Mouse (Mus musculus) kidney, adult 11 months (tissue): Measurements from ENCODE around the gene Leng8.

ENCODE experiments used
- DNase-seq: peaks from one replicate; pipeline ENCODE4 v3.0.0; 2022

Gene Leng8

DNA sequence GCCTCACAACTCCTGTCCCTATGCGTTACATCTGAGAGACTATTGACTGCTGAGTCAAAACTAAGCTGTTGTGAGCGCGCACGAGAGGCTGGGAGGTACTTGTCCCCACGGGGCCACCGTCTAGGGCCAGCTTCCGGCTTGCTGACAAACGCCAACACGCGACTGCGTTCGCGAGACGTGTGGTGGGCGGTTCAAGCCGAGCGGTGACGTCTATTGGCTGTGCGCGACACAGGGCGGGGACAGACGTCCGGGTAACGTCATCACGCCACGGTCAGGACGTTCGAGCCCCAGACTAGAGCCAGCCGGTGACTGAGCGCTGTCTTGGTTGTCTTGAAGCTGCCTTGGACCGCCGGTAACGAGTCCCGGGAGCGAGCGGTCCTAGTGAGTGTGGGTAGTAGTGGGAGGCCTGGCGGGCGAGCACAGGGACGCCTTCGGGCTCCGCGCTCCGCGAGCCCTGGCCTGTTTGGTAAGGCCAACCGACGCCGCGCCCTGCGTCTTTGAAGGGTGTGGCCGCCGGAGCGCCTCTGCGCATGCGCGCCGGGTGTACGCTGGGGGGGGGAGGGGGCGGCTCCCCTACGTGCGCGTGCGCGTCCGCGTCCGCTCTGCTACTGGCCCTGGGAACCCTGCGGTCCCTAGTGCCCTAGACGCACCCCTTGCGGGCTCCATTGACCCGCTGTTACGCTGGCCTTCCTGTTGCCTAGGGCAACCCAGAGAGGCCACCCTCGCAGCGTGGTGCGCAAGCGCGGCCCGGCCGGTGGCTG, at the start of gene Leng8:
Gene Leng8 (plus strand): TSS at position 269 of the 761 bp plus-strand sequence.
- DNase-seq = peak; percentile 99

- no peak for DNase-seq
Measured at GRCm38 (mm10) chr7:4087238-4087895, 49.5 kb upstream of the Leng8 start.

GRCm38 (mm10) chr7:4087896-4088480, 48.9 kb upstream of the Leng8 start:
- DNase-seq = no peak

- DNase-seq = no peak
Measured at GRCm38 (mm10) chr7:4088679-4089078, 48.2 kb upstream of the Leng8 start.

DNA sequence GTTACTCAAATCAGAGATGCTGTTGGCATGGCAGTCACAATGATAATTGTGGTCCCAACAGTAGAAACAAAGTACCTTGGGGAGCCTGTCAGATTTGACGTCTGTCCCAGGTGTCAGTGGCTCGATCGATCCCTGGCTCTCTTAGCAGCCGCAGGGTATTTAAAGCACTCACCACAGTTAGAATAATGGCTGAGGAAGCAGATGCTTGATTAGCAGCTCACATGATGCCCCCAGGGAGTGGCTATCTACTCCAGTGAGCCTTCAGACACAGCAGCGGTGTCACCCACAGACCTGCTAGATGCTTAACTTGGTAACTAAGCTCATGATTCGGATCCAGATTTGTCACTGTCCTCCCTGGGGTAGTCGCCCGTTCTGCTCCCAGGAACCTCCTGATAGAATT, 45.7 kb upstream of the Leng8 start:
- no peak for DNase-seq

DNA sequence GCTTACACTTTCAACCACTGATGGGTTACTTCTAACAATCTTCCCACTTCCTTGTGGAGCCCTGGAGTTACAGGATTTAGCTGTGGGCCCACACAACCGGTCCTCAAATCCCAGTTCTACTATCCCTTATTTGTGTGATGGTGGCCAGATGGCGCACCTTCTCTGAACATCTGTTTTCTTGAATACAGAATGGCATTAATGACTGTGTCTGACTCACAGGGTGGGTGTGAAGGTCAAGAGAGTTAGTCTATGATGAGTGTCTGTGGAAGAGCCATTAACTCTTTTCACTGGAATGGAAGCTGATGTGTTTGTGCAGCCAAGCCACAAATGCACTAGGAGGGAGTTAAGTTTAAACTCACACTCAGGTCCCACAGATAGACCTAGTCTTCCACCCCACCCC, 38.5 kb upstream of the Leng8 start:
- DNase-seq = no peak

DNA sequence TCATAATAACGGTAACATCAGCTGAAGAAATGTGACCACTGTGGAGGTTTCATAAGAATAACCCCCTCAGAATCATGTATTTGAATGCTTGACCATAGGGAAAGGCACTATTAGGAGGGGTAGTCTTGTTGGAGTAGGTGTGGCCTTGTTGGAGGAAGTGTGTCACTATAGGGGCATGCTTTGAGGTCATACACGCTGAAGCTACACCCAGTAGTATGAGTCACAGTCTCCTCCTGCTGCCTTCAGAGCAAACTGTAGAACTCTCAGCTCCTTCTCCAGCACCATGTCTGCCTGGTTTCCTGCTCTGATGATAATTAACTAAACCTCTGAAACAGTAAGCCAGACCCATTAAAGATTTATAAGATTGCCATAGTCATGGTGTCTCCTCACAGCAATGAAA, 38.0 kb upstream of the Leng8 start:
- DNase-seq = no peak

DNA sequence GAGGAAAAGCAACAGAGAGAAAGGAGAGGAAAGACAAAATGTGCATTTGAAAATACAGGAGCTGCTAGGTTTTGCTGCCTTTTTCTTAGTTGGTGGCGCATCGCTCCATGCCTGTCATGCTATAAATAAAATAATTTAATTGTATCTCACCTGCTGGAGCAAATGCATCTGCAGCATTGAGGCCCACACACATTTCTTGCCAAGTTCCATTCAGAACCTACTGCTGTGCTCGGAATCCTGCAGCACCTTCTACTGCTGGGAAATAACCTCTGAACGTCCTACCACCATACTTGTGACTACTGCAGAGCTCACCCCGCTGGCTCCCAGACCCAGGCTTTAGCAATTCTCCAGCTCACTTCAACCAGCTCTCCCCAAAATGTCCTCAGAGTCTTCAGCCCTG, 35.7 kb upstream of the Leng8 start:
- no peak for DNase-seq

GRCm38 (mm10) chr7:4103411-4103810, 33.4 kb upstream of the Leng8 start:
- no peak for DNase-seq

- DNase-seq = no peak
Measured at GRCm38 (mm10) chr7:4111766-4112165, 25.1 kb upstream of the Leng8 start.

GRCm38 (mm10) chr7:4117050-4117814, 19.6 kb upstream of the Leng8 start:
- DNase-seq = no peak

DNA sequence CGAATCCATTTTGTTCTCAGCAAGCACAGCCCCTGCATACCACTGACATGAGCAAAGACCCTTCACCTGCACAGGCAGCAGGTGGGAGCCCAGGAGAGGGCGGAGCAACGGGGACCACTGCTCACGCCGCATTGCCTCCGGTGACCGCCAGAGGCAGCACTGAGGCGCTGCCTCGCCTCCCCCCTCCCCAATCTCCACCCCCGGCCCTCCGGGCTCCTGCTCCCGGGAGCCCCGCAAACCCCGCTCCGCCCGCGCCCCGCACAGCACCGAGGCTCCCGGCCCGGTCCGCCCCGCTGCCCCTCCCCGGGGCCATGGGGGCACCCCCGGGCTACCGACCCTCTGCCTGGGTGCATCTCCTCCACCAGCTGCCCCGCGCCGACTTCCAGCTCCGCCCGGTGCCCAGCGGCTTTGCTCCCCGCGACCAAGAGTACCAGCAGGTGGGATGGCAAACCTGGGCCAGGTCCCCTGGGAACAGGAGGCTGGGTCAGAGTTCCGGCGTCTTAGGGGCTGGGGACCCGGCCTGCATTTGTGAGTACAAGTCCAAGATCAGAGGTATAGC, 17.4 kb upstream of the Leng8 start, which contains the start of gene Ttyh1:
Gene Ttyh1 (plus strand): TSS at position 65 of the 559 bp plus-strand sequence.
- DNase-seq = no peak

DNA sequence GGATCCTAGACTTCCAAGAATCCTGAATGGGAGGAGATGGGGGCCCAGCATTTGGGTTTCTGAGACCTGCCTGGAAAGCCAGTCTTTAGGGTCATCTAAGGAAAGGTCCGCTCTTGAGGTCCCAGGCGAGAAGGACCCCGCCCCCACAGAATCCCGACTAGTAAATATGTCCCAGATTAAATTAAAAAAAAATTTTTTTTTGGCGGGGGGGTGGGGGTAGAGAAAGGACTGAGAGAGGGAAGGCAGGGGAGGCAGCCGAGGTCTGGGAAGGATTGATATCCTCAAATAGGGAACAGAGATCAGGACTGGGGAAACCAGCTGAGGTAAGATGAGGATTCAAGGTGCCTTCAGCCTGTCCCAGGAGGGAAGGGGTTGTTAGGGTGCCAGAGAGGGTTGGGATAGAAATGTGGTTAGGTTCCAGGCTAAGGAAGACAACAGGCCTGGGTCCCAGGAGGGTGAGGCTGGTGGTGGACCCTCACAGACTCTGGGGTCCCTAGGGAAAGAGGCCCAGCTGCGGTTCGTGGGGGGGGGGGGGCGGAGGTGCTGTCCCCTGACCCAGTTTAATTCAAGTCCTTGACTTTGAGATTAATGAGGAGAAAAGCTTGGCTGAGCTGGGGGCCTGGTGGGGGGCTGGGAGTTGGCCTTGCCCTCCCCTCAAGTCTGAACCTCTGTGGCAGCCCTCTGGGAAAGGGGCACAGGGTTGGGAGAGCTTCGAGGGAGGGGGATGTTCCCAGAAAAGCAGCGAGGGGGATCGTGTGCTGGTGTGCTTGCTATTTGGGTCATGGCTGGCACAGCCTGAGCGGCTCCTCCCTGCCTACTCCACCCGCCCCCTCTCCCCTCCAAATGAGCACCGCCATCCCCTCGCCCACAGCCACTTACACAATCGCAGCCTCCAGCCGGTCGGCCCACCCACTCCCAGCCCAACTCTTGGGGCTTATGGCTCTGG, 16.6 kb upstream of the Leng8 start:
- no peak for DNase-seq

- no peak for DNase-seq
Measured at GRCm38 (mm10) chr7:4122076-4122768, 14.6 kb upstream of the Leng8 start.

GRCm38 (mm10) chr7:4122783-4123182, 14.1 kb upstream of the Leng8 start:
- DNase-seq = no peak

- no peak for DNase-seq
Measured at GRCm38 (mm10) chr7:4123732-4124131, 13.1 kb upstream of the Leng8 start.

GRCm38 (mm10) chr7:4124315-4124759, 12.5 kb upstream of the Leng8 start:
- DNase-seq = no peak

DNA sequence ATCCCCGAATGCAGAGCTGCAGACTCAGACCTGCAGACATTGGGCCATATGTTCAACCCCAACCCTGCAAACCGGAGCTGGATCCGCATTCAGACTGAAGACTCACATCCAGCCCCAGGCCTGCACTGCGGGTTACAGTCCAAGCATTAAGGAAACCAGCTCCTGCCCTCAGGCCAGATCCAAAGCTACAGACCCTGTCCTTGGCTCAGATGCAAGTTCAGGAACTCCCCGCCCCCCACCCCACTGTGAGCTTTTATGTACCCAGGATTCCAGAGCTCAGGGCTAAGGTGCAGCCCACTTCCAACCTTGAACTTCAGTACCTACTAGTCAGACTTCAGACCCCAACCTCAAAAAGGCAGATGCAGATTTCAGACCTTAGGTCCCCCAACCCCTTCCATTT, 12.0 kb upstream of the Leng8 start:
- no peak for DNase-seq

DNA sequence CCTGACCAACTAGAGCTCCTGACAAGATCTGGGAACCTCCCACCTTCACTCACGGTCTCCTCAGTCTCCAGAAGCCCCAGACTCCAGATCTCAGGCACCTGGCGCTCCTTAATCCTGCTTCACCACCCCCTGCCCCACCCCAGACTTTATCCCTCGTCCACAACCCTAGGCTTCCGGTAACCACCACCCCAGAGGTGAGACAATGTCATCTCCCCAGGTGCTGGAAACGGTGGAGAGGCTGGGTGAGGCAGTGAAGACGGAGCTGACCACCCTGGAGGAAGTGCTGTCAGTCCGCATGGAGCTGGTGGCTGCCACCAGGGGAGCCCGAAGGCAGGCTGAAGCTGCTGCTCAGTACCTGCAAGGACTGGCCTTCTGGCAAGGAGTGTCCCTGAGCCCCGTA, 11.5 kb upstream of the Leng8 start:
- DNase-seq = no peak

- DNase-seq = no peak
Measured at GRCm38 (mm10) chr7:4126992-4127785, 9.7 kb upstream of the Leng8 start.
